Comparison of ENCODE assay signal across 8 mouse cellular contexts in genomic region chrX:35813206-35813605, GRCm38 (mm10).
DNase-seq lines count a peak whose midpoint lies in the region; ATAC-seq and TF ChIP-seq lines count a peak whose summit lies in the region.

No protein-coding gene starts in this region.

- no peaks in the 10 kb centered on the region for H3K27me3 ChIP-seq in heart, postnatal 0 days (ENCODE audit: control insufficient read depth, insufficient read depth, low read length)
- no peaks in the 10 kb centered on the region for H3K27me3 ChIP-seq in midbrain, embryonic 16.5 days (ENCODE audit: control insufficient read depth, insufficient read depth, low read depth, low read length)

- WGBS in heart, postnatal 0 days = 34% methylated on average over 2 of the region's 2 CpGs
- 40% methylated on average over 2 of the region's 2 CpGs for WGBS in midbrain, embryonic 16.5 days

- no peak overlapping the region for H3K9ac ChIP-seq in heart, postnatal 0 days (replicated peaks; ENCODE audit: low read depth, low read length)
- no peak overlapping the region for H3K9ac ChIP-seq in midbrain, embryonic 16.5 days (ENCODE audit: low read depth, low read length)

- DNase-seq in heart, postnatal 0 days (ENCODE audit: low spot score) = no peak
- no peak for DNase-seq in heart, postnatal 25 days (ENCODE audit: low spot score)
- DNase-seq in 3134 (ENCODE audit: extremely low read depth, insufficient read length, low spot score) (peak; percentile 6), MEL-GATA-1-ER (ENCODE audit: extremely low read depth, low read depth) (peak; percentile 6)
- DNase-seq in cerebellum, postnatal 4 days (ENCODE audit: low spot score in 2 of 2) = peak; percentile 11 to 18
- peak; percentile 5 to 34 for DNase-seq in left cerebral cortex, postnatal 25 days (ENCODE audit: low spot score in 2 of 2)
- DNase-seq in right cerebral cortex, postnatal 25 days = peak; percentile 6

- H3K9me3 ChIP-seq in heart, postnatal 0 days (replicated peaks; ENCODE audit: control insufficient read depth, low read length) = no peaks in the 10 kb centered on the region
- H3K9me3 ChIP-seq in midbrain, embryonic 16.5 days (replicated peaks; ENCODE audit: control insufficient read depth, low read length, poor library complexity, severe bottlenecking) = no peaks in the 10 kb centered on the region

- TF ChIP-seq EP300 in heart, postnatal 0 days (IDR thresholded peaks at IDR 0.05; ENCODE audit: low read depth) = no peak

- no peaks in the 10 kb centered on the region for H3K4me1 ChIP-seq in heart, postnatal 0 days (ENCODE audit: control insufficient read depth, insufficient read depth)
- H3K4me1 ChIP-seq in midbrain, embryonic 16.5 days (ENCODE audit: control insufficient read depth, insufficient read depth, low read length) = no peaks in the 10 kb centered on the region

- ATAC-seq in heart, postnatal 0 days (ENCODE audit: insufficient read depth, low read depth) = no peak
- ATAC-seq in midbrain, embryonic 16.5 days = no peak

- H3K4me2 ChIP-seq in heart, postnatal 0 days (ENCODE audit: low read depth, low read length) = no peak overlapping the region
- H3K4me2 ChIP-seq in midbrain, embryonic 16.5 days (ENCODE audit: low read length) = no peak overlapping the region

- TF ChIP-seq CTCF in heart, postnatal 0 days (IDR thresholded peaks at IDR 0.05; ENCODE audit: low read depth) = peak; percentile 27

- H3K36me3 ChIP-seq in heart, postnatal 0 days (replicated peaks; ENCODE audit: control insufficient read depth, insufficient read depth, low read length) = no peaks in the 10 kb centered on the region
- H3K36me3 ChIP-seq in midbrain, embryonic 16.5 days (ENCODE audit: control insufficient read depth, insufficient read depth, low read length) = no peaks in the 10 kb centered on the region

- H3K4me3 ChIP-seq in heart, postnatal 0 days (ENCODE audit: low read depth, low read length) = no peak overlapping the region
- no peak overlapping the region for H3K4me3 ChIP-seq in midbrain, embryonic 16.5 days (ENCODE audit: low read depth, low read length)

- no peak overlapping the region for H3K27ac ChIP-seq in heart, postnatal 0 days (ENCODE audit: low read depth)
- H3K27ac ChIP-seq in midbrain, embryonic 16.5 days (ENCODE audit: low read length) = no peak overlapping the region

- intact Hi-C loops in heart, postnatal 25 days (cut with DNase I) = no loop called here
- intact Hi-C loops in left cerebral cortex, postnatal 25 days (cut with DNase I) = no loop called here

Comparison
In these comparisons a context has a peak if more than half of its experiments do, and no peak if none do; other contexts are left out.
1. DNase-seq: peak in 3134 (single experiment), MEL-GATA-1-ER (single experiment), cerebellum, postnatal 4 days (2 of 2), left cerebral cortex, postnatal 25 days (2 of 2) and right cerebral cortex, postnatal 25 days (single experiment); none in heart, postnatal 0 days (single experiment) and heart, postnatal 25 days (single experiment).